Mouse (Mus musculus): ENCODE measurements around the gene Nr4a3.

Nr4a3 gene

GRCm38 (mm10) chr4:48044491-48045211 is at the start of gene Nr4a3:
Nr4a3 (plus strand) TSS chr4:48045153.
- peak; percentile 81 to 84 for DNase-seq (ENCODE audit: low spot score in 2 of 2)

- no peak for DNase-seq (ENCODE audit: low spot score in 2 of 2)
Observed at GRCm38 (mm10) chr4:48002969-48003368, 42.0 kb upstream of the Nr4a3 start.

- DNase-seq (ENCODE audit: low spot score in 2 of 2): no peak
Observed at GRCm38 (mm10) chr4:48003456-48003855, 41.5 kb upstream of the Nr4a3 start.

GRCm38 (mm10) chr4:48006355-48006754 is 38.6 kb upstream of the Nr4a3 start:
- DNase-seq (ENCODE audit: low spot score in 2 of 2): no peak

GRCm38 (mm10) chr4:48012209-48012608 is 32.7 kb upstream of the Nr4a3 start:
- peak; percentile 46 to 57 for DNase-seq (ENCODE audit: low spot score in 2 of 2)

GRCm38 (mm10) chr4:48022966-48023365 is 22.0 kb upstream of the Nr4a3 start:
- no peak for DNase-seq (ENCODE audit: low spot score in 2 of 2)

- DNase-seq (ENCODE audit: low spot score in 2 of 2): peak in 1 of 2 experiments; percentile 15
Observed at GRCm38 (mm10) chr4:48029652-48030051, 15.3 kb upstream of the Nr4a3 start.

GRCm38 (mm10) chr4:48034287-48034686 is 10.7 kb upstream of the Nr4a3 start:
- no peak for DNase-seq (ENCODE audit: low spot score in 2 of 2)

- DNase-seq (ENCODE audit: low spot score in 2 of 2): no peak
Observed at GRCm38 (mm10) chr4:48037646-48038045, 7.3 kb upstream of the Nr4a3 start.

- no peak for DNase-seq (ENCODE audit: low spot score in 2 of 2)
Observed at GRCm38 (mm10) chr4:48038847-48039246, 6.1 kb upstream of the Nr4a3 start.

GRCm38 (mm10) chr4:48039736-48040135 is 5.2 kb upstream of the Nr4a3 start:
- peak in 1 of 2 experiments; percentile 11 for DNase-seq (ENCODE audit: low spot score in 2 of 2)

- no peak for DNase-seq (ENCODE audit: low spot score in 2 of 2)
Observed at GRCm38 (mm10) chr4:48042466-48042785, 2.5 kb upstream of the Nr4a3 start.

GRCm38 (mm10) chr4:48042786-48043701 is 1.9 kb upstream of the Nr4a3 start:
- peak; percentile 93 to 94 for DNase-seq (ENCODE audit: low spot score in 2 of 2)

GRCm38 (mm10) chr4:48044141-48044490 is 837 bp upstream of the Nr4a3 start:
- peak in 1 of 2 experiments; percentile 30 for DNase-seq (ENCODE audit: low spot score in 2 of 2)

GRCm38 (mm10) chr4:48045281-48045720 is 348 bp downstream of the Nr4a3 start:
- DNase-seq (ENCODE audit: low spot score in 2 of 2): no peak

GRCm38 (mm10) chr4:48045721-48046460 is 938 bp downstream of the Nr4a3 start:
- peak; percentile 23 to 32 for DNase-seq (ENCODE audit: low spot score in 2 of 2)

- DNase-seq (ENCODE audit: low spot score in 2 of 2): no peak
Observed at GRCm38 (mm10) chr4:48046461-48046901, 1.5 kb downstream of the Nr4a3 start.

GRCm38 (mm10) chr4:48047136-48047765 is 2.3 kb downstream of the Nr4a3 start:
- peak; percentile 26 to 28 for DNase-seq (ENCODE audit: low spot score in 2 of 2)

- peak; percentile 11 to 17 for DNase-seq (ENCODE audit: low spot score in 2 of 2)
Observed at GRCm38 (mm10) chr4:48047766-48048371, 2.9 kb downstream of the Nr4a3 start.

GRCm38 (mm10) chr4:48048456-48049315 is 3.7 kb downstream of the Nr4a3 start:
- no peak for DNase-seq (ENCODE audit: low spot score in 2 of 2)

All from spleen, postnatal 36 days (tissue).